Mouse (Mus musculus) right cerebral cortex, adult 2 months (tissue): ENCODE results near the gene BC052040.

Experiments
- DNase-seq, 2 experiments: peaks; one replicate each; pipeline ENCODE4 v3.0.0; 2021 to 2022; ENCODE audit warnings: low spot score in 2 of 2

Gene BC052040

GRCm38 (mm10) chr2:115581241-115581988, at the start of gene BC052040:
Gene BC052040 (plus strand): TSS chr2:115581716.
- DNase-seq = peak; percentile 88 to 93

GRCm38 (mm10) chr2:115538009-115538690, 43.4 kb upstream of the BC052040 start:
- no peak for DNase-seq

- no peak for DNase-seq
Observed at GRCm38 (mm10) chr2:115538691-115539283, 42.7 kb upstream of the BC052040 start.

GRCm38 (mm10) chr2:115539731-115540130, 41.8 kb upstream of the BC052040 start:
- DNase-seq = no peak

GRCm38 (mm10) chr2:115542401-115543123, 39.0 kb upstream of the BC052040 start:
- no peak for DNase-seq

GRCm38 (mm10) chr2:115543212-115543611, 38.3 kb upstream of the BC052040 start:
- no peak for DNase-seq

GRCm38 (mm10) chr2:115551901-115552300, 29.6 kb upstream of the BC052040 start:
- no peak for DNase-seq

- no peak for DNase-seq
Observed at GRCm38 (mm10) chr2:115562155-115562827, 19.2 kb upstream of the BC052040 start.

- DNase-seq = no peak
Observed at GRCm38 (mm10) chr2:115563436-115564093, 18.0 kb upstream of the BC052040 start.

GRCm38 (mm10) chr2:115571996-115572395, 9.5 kb upstream of the BC052040 start:
- DNase-seq = no peak

GRCm38 (mm10) chr2:115574802-115575201, 6.7 kb upstream of the BC052040 start:
- no peak for DNase-seq

- no peak for DNase-seq
Observed at GRCm38 (mm10) chr2:115579171-115579900, 2.2 kb upstream of the BC052040 start.

- DNase-seq = no peak
Observed at GRCm38 (mm10) chr2:115579976-115580375, 1.5 kb upstream of the BC052040 start.

GRCm38 (mm10) chr2:115581989-115582608, 583 bp downstream of the BC052040 start:
- DNase-seq = no peak

- DNase-seq = no peak
Observed at GRCm38 (mm10) chr2:115583776-115584175, 2.3 kb downstream of the BC052040 start.

GRCm38 (mm10) chr2:115590602-115591001, 9.1 kb downstream of the BC052040 start:
- no peak for DNase-seq

GRCm38 (mm10) chr2:115592651-115593119, 11.2 kb downstream of the BC052040 start:
- DNase-seq = peak; percentile 66 to 70

- DNase-seq = no peak
Observed at GRCm38 (mm10) chr2:115597017-115597416, 15.5 kb downstream of the BC052040 start.

GRCm38 (mm10) chr2:115598266-115598665, 16.8 kb downstream of the BC052040 start:
- DNase-seq = no peak

- DNase-seq = no peak
Observed at GRCm38 (mm10) chr2:115600724-115601123, 19.2 kb downstream of the BC052040 start.
